Mouse (Mus musculus): ENCODE data around the gene Acvr1.

Gene Acvr1

GRCm38 (mm10) chr2:58520727-58521126 is 46.2 kb downstream of the Acvr1 start:
- no peak for DNase-seq (ENCODE audit: low spot score)

GRCm38 (mm10) chr2:58518517-58518916 is 48.4 kb downstream of the Acvr1 start:
- no peak for DNase-seq (ENCODE audit: low spot score)

GRCm38 (mm10) chr2:58516920-58517319 is 50.0 kb downstream of the Acvr1 start:
- no peak for DNase-seq (ENCODE audit: low spot score)

GRCm38 (mm10) chr2:58516000-58516399 is 51.0 kb downstream of the Acvr1 start:
- DNase-seq (ENCODE audit: low spot score) = no peak

- no peak for DNase-seq (ENCODE audit: low spot score)
Observed at GRCm38 (mm10) chr2:58514489-58514888, 52.5 kb downstream of the Acvr1 start.

- peak; percentile 62 for DNase-seq (ENCODE audit: low spot score)
Observed at GRCm38 (mm10) chr2:58513212-58513611, 53.7 kb downstream of the Acvr1 start.

GRCm38 (mm10) chr2:58510192-58510591 is 56.8 kb downstream of the Acvr1 start:
- DNase-seq (ENCODE audit: low spot score) = no peak

GRCm38 (mm10) chr2:58505306-58506090 is 61.5 kb downstream of the Acvr1 start:
- no peak for DNase-seq (ENCODE audit: low spot score)

- no peak for DNase-seq (ENCODE audit: low spot score)
Observed at GRCm38 (mm10) chr2:58496647-58497410, 70.1 kb downstream of the Acvr1 start.

- no peak for DNase-seq (ENCODE audit: low spot score)
Observed at GRCm38 (mm10) chr2:58495271-58495670, 71.7 kb downstream of the Acvr1 start.

GRCm38 (mm10) chr2:58493685-58494635 is 73.0 kb downstream of the Acvr1 start:
- DNase-seq (ENCODE audit: low spot score) = no peak

- no peak for DNase-seq (ENCODE audit: low spot score)
Observed at GRCm38 (mm10) chr2:58489275-58489674, 77.7 kb downstream of the Acvr1 start.

GRCm38 (mm10) chr2:58488404-58488803 is 78.6 kb downstream of the Acvr1 start:
- no peak for DNase-seq (ENCODE audit: low spot score)

- DNase-seq (ENCODE audit: low spot score) = no peak
Observed at GRCm38 (mm10) chr2:58487279-58487560, 79.7 kb downstream of the Acvr1 start.

- no peak for DNase-seq (ENCODE audit: low spot score)
Observed at GRCm38 (mm10) chr2:58486441-58487278, 80.3 kb downstream of the Acvr1 start.

- DNase-seq (ENCODE audit: low spot score) = no peak
Observed at GRCm38 (mm10) chr2:58485683-58486082, 81.3 kb downstream of the Acvr1 start.

GRCm38 (mm10) chr2:58485152-58485551 is 81.8 kb downstream of the Acvr1 start:
- DNase-seq (ENCODE audit: low spot score) = no peak

GRCm38 (mm10) chr2:58484284-58484965 is 82.5 kb downstream of the Acvr1 start:
- no peak for DNase-seq (ENCODE audit: low spot score)

- DNase-seq (ENCODE audit: low spot score) = no peak
Observed at GRCm38 (mm10) chr2:58481450-58482100, 85.4 kb downstream of the Acvr1 start.

GRCm38 (mm10) chr2:58480764-58481163 is 86.2 kb downstream of the Acvr1 start:
- no peak for DNase-seq (ENCODE audit: low spot score)

Data from yolk sac, embryonic 10.5 days (tissue).